Mouse (Mus musculus): ENCODE measurements around the gene Col11a2.

GRCm38 (mm10) chr17:34109038-34109805, 70.0 kb downstream of the Col11a2 start:
- TF ChIP-seq CTCF (conservative IDR thresholded peaks at IDR 0.05; ENCODE audit: insufficient read depth, insufficient read length, low read depth, low read length) (peak; percentile 29; the same call in 1 of the 2 replicates), POLR2A (IDR thresholded peaks at IDR 0.05; ENCODE audit: low read depth, low read length) (no peak)
